Mouse (Mus musculus) urinary bladder, postnatal 10 days (tissue): ENCODE data around the gene Fosb.
"Not testable (repeated sequence)": the region's sequence is repeated elsewhere in the genome, so short reads cannot be mapped to it uniquely, and the experiment has no call there.

Experiments used
- DNase-seq: peaks from one replicate; pipeline ENCODE4 v3.0.0; 2022; ENCODE audit warnings: low spot score

Gene Fosb

GRCm38 (mm10) chr7:19281680-19282304 is 28.1 kb downstream of the Fosb start:
- not testable (repeated sequence) for DNase-seq

GRCm38 (mm10) chr7:19279581-19280114 is 30.2 kb downstream of the Fosb start, which contains the start of gene Ppm1n:
Gene Ppm1n, minus strand, starts transcription at chr7:19280064.
- DNase-seq, result no peak

GRCm38 (mm10) chr7:19279052-19279451 is 30.8 kb downstream of the Fosb start:
- no peak for DNase-seq

GRCm38 (mm10) chr7:19276253-19276652 is 33.6 kb downstream of the Fosb start:
- DNase-seq, result no peak

GRCm38 (mm10) chr7:19272173-19272764 is 37.6 kb downstream of the Fosb start:
- DNase-seq, result no peak

- DNase-seq, result peak; percentile 63
Observed at GRCm38 (mm10) chr7:19271238-19272172, 38.3 kb downstream of the Fosb start, which contains the start of gene Vasp. Gene Vasp, minus strand, starts transcription at chr7:19271817.

GRCm38 (mm10) chr7:19270509-19271237 is 39.2 kb downstream of the Fosb start:
- no peak for DNase-seq

- DNase-seq, result no peak
Observed at GRCm38 (mm10) chr7:19269721-19270441, 40.0 kb downstream of the Fosb start.

- DNase-seq, result no peak
Observed at GRCm38 (mm10) chr7:19268993-19269681, 40.7 kb downstream of the Fosb start.

GRCm38 (mm10) chr7:19267051-19267450 is 42.8 kb downstream of the Fosb start:
- no peak for DNase-seq

GRCm38 (mm10) chr7:19265928-19266822 is 43.7 kb downstream of the Fosb start:
- DNase-seq, result no peak

- DNase-seq, result no peak
Observed at GRCm38 (mm10) chr7:19265147-19265546, 44.7 kb downstream of the Fosb start.

- DNase-seq, result no peak
Observed at GRCm38 (mm10) chr7:19258336-19258735, 51.5 kb downstream of the Fosb start.

GRCm38 (mm10) chr7:19257390-19258022 is 52.3 kb downstream of the Fosb start:
- DNase-seq, result no peak

- DNase-seq, result no peak
Observed at GRCm38 (mm10) chr7:19256567-19256966, 53.3 kb downstream of the Fosb start.

GRCm38 (mm10) chr7:19255395-19255794 is 54.5 kb downstream of the Fosb start:
- no peak for DNase-seq

- no peak for DNase-seq
Observed at GRCm38 (mm10) chr7:19253437-19253836, 56.4 kb downstream of the Fosb start.
